Mouse (Mus musculus) stomach, postnatal 0 days (tissue): ENCODE data around the gene Mansc1. TPM values are rescaled to one million over a fixed set of nuclear protein-coding genes. Genes with fewer than 3 reads are reported as not detected.

Experiments used
- ATAC-seq: fragments of 200-750 bp; cut with Nextera tagmentation; 2 replicates; pipeline ENCODE4 v1.8.0; 2017; ENCODE audit not compliant: low FRiP score, low TSS enrichment
- DNase-seq: peaks from one replicate; pipeline ENCODE4 v3.0.0-alpha.2; 2016; ENCODE audit warnings: low spot score
- H3K27ac ChIP-seq: fragments of 300-500 bp; sonication (generic); replicated peaks from 2 replicates; pipeline ENCODE4 v1.5.1; 2014; ENCODE audit warnings: mild to moderate bottlenecking, control low read depth
- H3K27me3 ChIP-seq: fragments of 300-500 bp; sonication (generic); 2 replicates; pipeline ENCODE4 v1.6.1; 2014; ENCODE audit warnings: low read length; ENCODE audit not compliant: control insufficient read depth, insufficient read depth
- H3K36me3 ChIP-seq: fragments of 300-500 bp; sonication (generic); 2 replicates; pipeline ENCODE4 v1.6.1; 2014; ENCODE audit warnings: low read length, mixed read lengths; ENCODE audit not compliant: control insufficient read depth, insufficient read depth
- H3K4me1 ChIP-seq: fragments of 300-500 bp; sonication (generic); replicated peaks from 2 replicates; pipeline ENCODE4 v1.6.1; 2014; ENCODE audit warnings: antibody characterized with exemption; ENCODE audit not compliant: control insufficient read depth, insufficient read depth
- H3K4me2 ChIP-seq: fragments of 300-500 bp; sonication (generic); replicated peaks from 2 replicates; pipeline ENCODE4 v1.6.1; 2014; ENCODE audit warnings: low read depth, mild to moderate bottlenecking, control low read depth, moderate library complexity
- H3K4me3 ChIP-seq: fragments of 300-500 bp; sonication (generic); 2 replicates; pipeline ENCODE4 v1.5.1; 2014; ENCODE audit warnings: low read depth, low read length, control low read depth
- H3K9ac ChIP-seq: fragments of 300-500 bp; sonication (generic); 2 replicates; pipeline ENCODE4 v1.6.1; 2014; ENCODE audit warnings: mild to moderate bottlenecking, low read length, control low read depth, mixed read lengths
- H3K9me3 ChIP-seq: fragments of 300-500 bp; sonication (generic); 2 replicates; pipeline ENCODE4 v1.6.1; 2016; ENCODE audit warnings: low read length; ENCODE audit not compliant: control insufficient read depth
- CTCF ChIP-seq: IDR thresholded peaks from 2 replicates; pipeline ENCODE4 v1.5.1; 2016; ENCODE audit warnings: antibody characterized with exemption, low read depth, mild to moderate bottlenecking, moderate library complexity
- EP300 ChIP-seq: optimal IDR thresholded peaks from 2 replicates; pipeline ENCODE3; 2016; ENCODE audit warnings: antibody characterized with exemption
- WGBS: fragments of 180-500 bp; shearing (Covaris S2); extraction: QIAGEN DNeasy Blood & Tissue Kit; methylation state at CpG from one replicate; pipeline ENCODE4 v1.1.7; 2014; 5-methylcytosine and 5-hydroxymethylcytosine counted together
- polyA plus RNA-seq: library from polyadenylated mRNA; unstranded; fragments of >200 nt; fragmentation: Nextera tagmentation; extraction: Ambion mirVana; gene quantifications from 2 replicates; pipeline ENCODE4 v1.2.1, GENCODE M21; 2015

Mansc1 gene
- polyA plus RNA-seq, 1 experiment from 2014 or later = 17.1 TPM

DNA sequence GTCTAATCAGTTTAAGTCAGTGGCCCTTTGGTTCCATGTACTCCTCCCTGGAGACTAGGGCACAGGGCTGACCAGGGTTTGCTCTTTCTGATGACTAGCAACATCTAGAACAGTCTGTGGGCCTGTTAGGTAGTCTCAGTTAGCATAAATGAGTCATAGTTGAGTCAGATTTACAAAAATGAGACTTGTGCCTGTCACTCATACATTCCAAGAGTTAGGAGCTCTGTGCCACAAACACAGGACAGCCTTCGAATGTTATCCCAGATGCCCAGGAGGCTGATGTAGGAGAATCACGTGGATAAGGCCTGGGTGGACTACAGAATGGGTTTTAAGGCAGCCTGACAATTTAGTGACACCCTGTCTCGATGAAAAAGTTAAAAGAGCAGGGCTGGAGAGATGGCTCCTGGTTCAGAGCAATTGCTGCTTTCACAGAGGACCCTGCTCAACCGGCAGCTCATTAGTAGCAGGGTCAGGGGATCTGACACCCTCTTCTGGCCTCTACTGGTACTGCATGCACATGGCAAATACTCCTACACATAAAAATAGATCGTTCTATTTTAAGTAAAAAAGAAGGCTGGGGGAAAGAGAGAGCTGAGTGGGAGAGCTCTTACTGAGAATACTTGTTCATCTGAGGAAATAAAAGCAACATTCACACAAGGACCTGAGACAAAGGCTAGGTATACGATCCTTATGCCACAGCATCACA, 11.3 kb downstream of the Mansc1 start:
- H3K36me3 ChIP-seq = no peaks in the 10 kb centered on the region
- TF ChIP-seq EP300 (no peak), CTCF (peak; percentile 69)
- DNase-seq (peak; percentile 57), ATAC-seq (peak; percentile 81)
- H3K27me3 ChIP-seq = no peaks in the 10 kb centered on the region
- H3K4me2 ChIP-seq = no peak overlapping the region
- H3K9ac ChIP-seq = no peak overlapping the region
- no peaks in the 10 kb centered on the region for H3K9me3 ChIP-seq
- H3K4me1 ChIP-seq = no peaks in the 10 kb centered on the region
- H3K27ac ChIP-seq = no peak overlapping the region
- 65% methylated on average over 6 of the region's 6 CpGs for WGBS
- H3K4me3 ChIP-seq = no peak overlapping the region

DNA sequence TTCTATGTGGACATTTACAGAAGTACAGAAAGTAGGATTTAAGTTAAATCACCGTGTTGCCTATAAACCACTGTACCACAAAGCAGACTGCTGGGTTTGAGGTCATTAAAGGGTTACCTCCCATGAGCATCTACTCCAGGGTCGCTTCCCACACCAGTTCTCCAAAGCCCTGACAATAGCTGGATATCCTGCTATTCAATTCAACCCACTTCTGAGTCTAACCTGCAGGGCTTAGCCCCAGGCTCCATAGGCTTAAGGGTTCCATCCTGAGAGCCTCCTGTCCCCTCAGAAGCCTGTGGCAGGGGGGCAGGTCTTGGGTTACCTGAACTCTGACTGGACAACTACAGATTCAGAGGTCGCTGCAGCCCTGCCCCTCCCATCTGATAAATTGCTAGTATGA, 12.2 kb downstream of the Mansc1 start:
- no peak for DNase-seq
- TF ChIP-seq EP300 = no peak
- TF ChIP-seq CTCF = no peak
- 66% methylated on average over 3 of the region's 3 CpGs for WGBS
- H3K27ac ChIP-seq = 0 out of 2 replicates have a peak overlapping the region, but pooled peaks have one; percentile 24
- no peak overlapping the region for H3K4me3 ChIP-seq
- H3K27me3 ChIP-seq = no peaks in the 10 kb centered on the region
- no peak for ATAC-seq
- no peaks in the 10 kb centered on the region for H3K9me3 ChIP-seq
- no peak overlapping the region for H3K9ac ChIP-seq
- no peaks in the 10 kb centered on the region for H3K36me3 ChIP-seq
- no peaks in the 10 kb centered on the region for H3K4me1 ChIP-seq
- H3K4me2 ChIP-seq = no peak overlapping the region

DNA sequence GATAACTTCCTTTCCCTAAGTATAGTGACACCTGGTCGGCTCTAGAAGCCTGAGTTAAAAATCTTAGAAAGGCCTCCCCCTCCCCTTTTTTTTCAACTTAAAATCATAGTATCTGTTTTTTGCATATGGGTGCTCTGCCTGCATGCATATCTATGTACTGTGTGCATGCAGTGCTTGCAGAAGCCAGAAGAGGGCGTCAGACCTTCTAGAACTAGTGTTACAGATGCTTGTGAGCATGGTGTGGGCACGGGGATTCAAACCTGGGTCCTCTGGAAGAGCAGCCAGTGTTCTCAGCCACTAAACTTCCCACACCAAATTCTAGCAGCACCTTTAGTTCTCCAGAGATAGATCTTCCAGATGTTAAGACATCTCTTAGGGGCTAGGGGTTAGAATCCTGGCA, 14.7 kb downstream of the Mansc1 start:
- TF ChIP-seq EP300 (no peak), CTCF (0 out of 2 replicates have a peak, but pooled peaks have one; percentile 28)
- ATAC-seq = no peak

DNA sequence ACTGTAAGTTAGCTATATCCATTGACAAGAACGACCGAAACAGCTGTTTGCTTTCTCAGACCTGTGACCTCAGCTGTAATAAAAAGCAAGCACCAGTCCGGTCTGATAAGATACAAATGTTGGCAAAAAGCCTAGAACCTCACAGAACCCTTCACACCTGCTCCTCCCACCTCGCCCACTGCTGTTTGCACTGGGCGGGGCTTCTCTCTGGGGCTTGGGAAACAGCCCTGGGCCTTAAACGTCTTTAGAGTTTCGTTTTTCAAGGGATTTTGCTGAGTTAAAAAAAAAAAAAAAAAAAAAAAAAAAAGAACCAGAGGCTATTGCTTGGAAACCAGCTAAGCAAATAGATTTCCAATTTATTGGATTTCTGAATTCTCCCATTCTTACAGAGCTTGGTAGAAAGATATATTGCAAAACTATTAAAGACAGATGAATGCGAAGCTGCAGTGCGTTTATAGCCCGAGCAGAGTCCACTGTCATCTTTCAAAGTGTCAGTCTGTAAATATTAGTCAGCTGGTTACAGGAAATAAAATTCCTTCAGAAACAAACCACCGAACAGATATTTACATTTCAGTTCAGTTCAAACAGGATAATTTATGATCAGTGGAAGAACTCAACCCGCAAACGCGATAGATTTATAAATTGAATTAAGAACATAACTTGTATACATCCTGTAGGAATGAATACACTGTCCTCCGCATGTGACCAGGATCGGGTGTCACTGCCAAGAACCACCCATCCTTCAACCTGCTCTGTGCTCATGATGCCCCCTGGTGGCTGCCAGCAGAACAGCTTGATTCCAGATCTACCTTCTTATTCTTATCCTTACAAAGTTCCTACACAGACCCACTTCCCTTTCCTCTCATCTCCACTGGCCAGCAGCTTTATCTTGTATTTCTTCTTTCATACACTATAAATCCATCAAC, 17.3 kb downstream of the Mansc1 start:
- peak overlapping the region; percentile 45 for H3K4me2 ChIP-seq
- ATAC-seq (peak; percentile 85), DNase-seq (peak; percentile 89)
- peak overlapping the region; percentile 24; the same call in 1 of the 2 replicates for H3K4me3 ChIP-seq
- no peaks in the 10 kb centered on the region for H3K27me3 ChIP-seq
- H3K4me1 ChIP-seq = no peaks in the 10 kb centered on the region
- WGBS = 5% methylated on average over 16 of the region's 16 CpGs
- no peaks in the 10 kb centered on the region for H3K36me3 ChIP-seq
- no peak overlapping the region for H3K9ac ChIP-seq
- TF ChIP-seq EP300 (no peak), CTCF (peak; percentile 98)
- H3K27ac ChIP-seq = peak overlapping the region; percentile 35
- H3K9me3 ChIP-seq = no peaks in the 10 kb centered on the region

More for the DNA sequence above, 14.7 kb downstream of the Mansc1 start:
- H3K9me3 ChIP-seq = no peaks in the 10 kb centered on the region
- H3K27ac ChIP-seq = no peak overlapping the region
- 56% methylated on average over 3 of the region's 3 CpGs for WGBS
- no peak overlapping the region for H3K4me3 ChIP-seq
- no peak overlapping the region for H3K4me2 ChIP-seq
- H3K9ac ChIP-seq = no peak overlapping the region
- no peak for DNase-seq
- H3K4me1 ChIP-seq = no peaks in the 10 kb centered on the region
- no peaks in the 10 kb centered on the region for H3K36me3 ChIP-seq
- H3K27me3 ChIP-seq = no peaks in the 10 kb centered on the region

DNA sequence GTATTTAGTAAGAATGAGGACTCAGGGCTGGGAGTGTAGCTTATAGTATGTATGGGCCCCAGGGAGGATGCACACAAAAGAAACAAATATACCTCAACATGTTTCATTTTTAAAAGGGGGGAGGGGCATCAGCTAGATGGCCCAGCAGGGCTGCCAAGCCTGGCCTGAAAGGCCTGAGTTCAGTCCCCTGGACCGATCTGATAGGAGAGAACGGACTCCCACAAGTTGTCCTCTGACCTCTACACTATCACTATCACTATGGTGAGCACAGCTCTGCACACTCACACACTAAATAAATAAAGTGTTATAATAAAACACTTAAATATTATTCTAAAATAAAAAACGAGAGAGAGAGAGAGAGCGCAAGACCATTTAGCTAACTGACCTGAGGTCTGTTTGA, 18.0 kb downstream of the Mansc1 start:
- Histone ChIP-seq H3K9ac (no peak overlapping the region), H3K36me3 (no peaks in the 10 kb centered on the region), H3K4me3 (no peak overlapping the region), H3K4me1 (no peaks in the 10 kb centered on the region), H3K27me3 (no peaks in the 10 kb centered on the region), H3K4me2 (no peak overlapping the region; the same call in 1 of the 2 replicates), H3K27ac (no peak overlapping the region; the same call in 1 of the 2 replicates), H3K9me3 (no peaks in the 10 kb centered on the region)
- peak; percentile 58 for ATAC-seq
- 29% methylated on average over 4 of the region's 4 CpGs for WGBS
- DNase-seq = no peak
- no peak for TF ChIP-seq CTCF
- TF ChIP-seq EP300 = no peak
